Mouse (Mus musculus) myocyte (in vitro differentiated cells): ENCODE measurements at regions not wholly inside any gene's neighbourhood (a gene's known extent, or its start where the extent isn't known, plus 50 kb on each side); places are given as distances from the start of the nearest gene placed in this dataset.

ENCODE experiments used
- H3K27me3 ChIP-seq: one replicate; pipeline ENCODE4 v1.6.1; 2011; ENCODE audit not compliant: control insufficient read depth, insufficient read depth, insufficient read length
- H3K36me3 ChIP-seq: one replicate; pipeline ENCODE4 v1.6.1; 2011; ENCODE audit not compliant: control insufficient read depth, insufficient read depth
- H3K4me2 ChIP-seq: one replicate; pipeline ENCODE4 v1.6.1; 2011; ENCODE audit warnings: low read depth, control low read depth
- H3K4me3 ChIP-seq: one replicate; pipeline ENCODE4 v1.5.1; 2011; ENCODE audit warnings: mild to moderate bottlenecking, control low read depth, moderate library complexity
- H3K79me2 ChIP-seq: one replicate; pipeline ENCODE4 v1.6.1; 2011; ENCODE audit not compliant: control insufficient read depth, insufficient read depth
- H3ac ChIP-seq: one replicate; pipeline ENCODE4 v1.6.1; 2011; ENCODE audit not compliant: control insufficient read depth, insufficient read length
- CEBPB ChIP-seq: IDR thresholded peaks from 2 replicates; pipeline ENCODE4 v1.6.1; 2011; ENCODE audit warnings: mild to moderate bottlenecking, moderate library complexity; ENCODE audit not compliant: poor library complexity, insufficient read depth, severe bottlenecking
- E2F4 ChIP-seq: IDR thresholded peaks from one replicate; pipeline ENCODE4 v1.6.1; 2011; ENCODE audit warnings: mild to moderate bottlenecking, control low read depth, moderate library complexity; ENCODE audit not compliant: insufficient read depth
- MAX ChIP-seq: IDR thresholded peaks from one replicate; pipeline ENCODE4 v1.6.1; 2011; ENCODE audit warnings: low read depth, mild to moderate bottlenecking, control low read depth
- MYOD1 ChIP-seq, 3 experiments: IDR thresholded peaks; one replicate each; pipeline ENCODE4 v1.6.1; 2011; ENCODE audit warnings: control low read depth in 2 of 3, low read depth in 2 of 3, mild to moderate bottlenecking in 2 of 3, moderate library complexity in 1 of 3; ENCODE audit not compliant: insufficient read length in 2 of 3, control insufficient read depth in 1 of 3
- MYOG ChIP-seq, 3 experiments: IDR thresholded peaks; one replicate each; pipeline ENCODE4 v1.6.1; 2011; ENCODE audit warnings: control low read depth in 2 of 3, low read depth in 2 of 3, mild to moderate bottlenecking in 2 of 3; ENCODE audit not compliant: insufficient read length in 2 of 3, control insufficient read depth in 1 of 3, insufficient read depth in 1 of 3
- POLR2A ChIP-seq: IDR thresholded peaks from one replicate; pipeline ENCODE4 v1.6.1; 2011; ENCODE audit warnings: low read depth, mild to moderate bottlenecking, control low read depth, moderate library complexity; ENCODE audit not compliant: insufficient read length
- POLR2AphosphoS2 ChIP-seq: IDR thresholded peaks from one replicate; pipeline ENCODE4 v1.6.1; 2011; ENCODE audit warnings: low read depth, control low read depth; ENCODE audit not compliant: insufficient read length
- REST ChIP-seq: IDR thresholded peaks from one replicate; pipeline ENCODE4 v1.6.1; 2011; ENCODE audit warnings: mild to moderate bottlenecking, control low read depth, moderate library complexity; ENCODE audit not compliant: insufficient read depth, insufficient read length
- SRF ChIP-seq: IDR thresholded peaks from one replicate; pipeline ENCODE4 v1.6.1; 2011; ENCODE audit warnings: low read depth; ENCODE audit not compliant: control insufficient read depth, insufficient read length
- TCF12 ChIP-seq: IDR thresholded peaks from one replicate; pipeline ENCODE4 v1.6.1; 2011; ENCODE audit warnings: mild to moderate bottlenecking, control low read depth; ENCODE audit not compliant: poor library complexity, insufficient read depth, severe bottlenecking
- TCF3 ChIP-seq: IDR thresholded peaks from one replicate; pipeline ENCODE4 v1.6.1; 2011; ENCODE audit warnings: low read depth, control low read depth; ENCODE audit not compliant: insufficient read length
- USF1 ChIP-seq: IDR thresholded peaks from one replicate; pipeline ENCODE4 v1.6.1; 2011; ENCODE audit warnings: low read depth, mild to moderate bottlenecking, control low read depth, moderate library complexity

DNA sequence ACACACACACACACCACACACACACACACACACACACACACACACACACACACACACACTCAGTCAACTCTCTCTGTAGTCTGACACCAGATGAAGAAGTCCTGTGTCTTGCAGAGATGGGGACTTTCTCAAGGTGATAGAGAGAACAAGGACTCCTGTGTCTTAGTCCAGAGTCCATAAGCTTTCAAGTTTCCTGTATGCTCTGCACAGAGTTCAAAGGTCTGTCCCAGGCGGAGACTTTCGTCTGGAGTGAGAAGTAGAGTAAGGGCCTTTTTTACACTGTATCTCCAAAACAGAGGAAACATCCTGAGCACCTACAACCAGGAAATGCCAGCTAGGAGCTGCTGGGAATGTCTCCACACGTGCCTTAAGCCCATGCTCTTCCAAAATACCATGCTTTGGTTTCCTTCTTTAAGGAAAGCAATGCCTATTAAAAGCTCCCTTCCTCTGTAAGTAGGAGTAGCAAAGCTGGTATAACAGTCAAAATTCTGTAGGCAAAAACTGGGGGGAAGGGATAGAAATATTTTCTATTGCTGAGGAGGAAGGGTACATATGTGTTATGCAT lies 459.9 kb upstream of the Zmiz1 start:
- no peak for TF ChIP-seq E2F4
- TF ChIP-seq MYOG (IDR thresholded peaks at IDR 0.05; ENCODE audit: control insufficient read depth in 1 of 3, insufficient read depth in 1 of 3, insufficient read length in 2 of 3, low read depth in 2 of 3): no peak
- TF ChIP-seq TCF12: no peak
- TF ChIP-seq MYOD1 (IDR thresholded peaks at IDR 0.05; ENCODE audit: control insufficient read depth in 1 of 3, insufficient read length in 2 of 3, low read depth in 2 of 3): no peak
- TF ChIP-seq REST: no peak
- no peak for TF ChIP-seq CEBPB
- TF ChIP-seq MAX: no peak
- no peaks in the 10 kb centered on the region for H3K27me3 ChIP-seq
- H3K4me3 ChIP-seq: no peak overlapping the region
- no peak overlapping the region for H3K4me2 ChIP-seq
- H3K36me3 ChIP-seq: no peaks in the 10 kb centered on the region
- no peaks in the 10 kb centered on the region for H3K79me2 ChIP-seq
- H3ac ChIP-seq: no peak overlapping the region

DNA sequence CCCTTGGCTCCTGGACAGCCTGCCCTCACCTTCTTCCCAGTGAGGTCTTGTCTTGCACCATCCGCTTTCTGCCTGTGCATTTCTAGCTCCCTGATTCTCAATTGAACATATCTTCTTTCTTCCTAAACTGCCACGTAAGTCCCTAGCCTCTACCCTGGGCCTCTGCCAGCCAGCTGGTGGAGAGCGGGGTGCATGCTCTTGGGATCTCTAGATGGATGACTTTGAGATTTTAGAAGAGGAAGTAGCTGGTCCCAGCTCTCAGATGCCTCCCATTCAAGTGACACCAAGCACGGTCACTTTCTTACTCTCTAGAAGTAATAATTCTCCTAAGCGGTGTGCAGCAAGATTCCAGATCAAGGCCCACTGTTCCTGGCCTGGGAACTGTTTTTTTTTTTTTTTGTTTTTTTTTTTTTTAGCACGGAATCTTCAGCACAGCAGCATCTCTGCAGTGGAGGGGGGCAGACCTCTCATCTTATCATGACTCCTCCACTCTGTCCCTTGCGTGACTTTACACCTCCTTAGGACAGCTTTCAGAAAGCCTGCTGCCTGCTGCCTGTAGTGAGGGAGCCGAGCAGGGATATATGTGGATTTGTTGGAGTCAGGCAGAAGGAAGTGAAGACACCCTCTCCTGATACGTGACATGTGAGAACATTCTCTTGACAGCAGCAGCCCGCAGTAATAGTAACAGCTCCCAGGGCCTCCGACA lies 453.6 kb upstream of the Zmiz1 start:
- Histone ChIP-seq H3K79me2 (no peaks in the 10 kb centered on the region), H3ac (no peak overlapping the region), H3K27me3 (no peaks in the 10 kb centered on the region), H3K4me2 (no peak overlapping the region), H3K4me3 (no peak overlapping the region), H3K36me3 (no peaks in the 10 kb centered on the region)
- no peak for TF ChIP-seq MYOD1 (IDR thresholded peaks at IDR 0.05; ENCODE audit: control insufficient read depth in 1 of 3, insufficient read length in 2 of 3, low read depth in 2 of 3)
- TF ChIP-seq REST: no peak
- no peak for TF ChIP-seq TCF3
- TF ChIP-seq CEBPB: no peak
- no peak for TF ChIP-seq USF1
- no peak for TF ChIP-seq SRF
- no peak for TF ChIP-seq MAX
- TF ChIP-seq MYOG (IDR thresholded peaks at IDR 0.05; ENCODE audit: control insufficient read depth in 1 of 3, insufficient read depth in 1 of 3, insufficient read length in 2 of 3, low read depth in 2 of 3): no peak
- no peak for TF ChIP-seq TCF12
- no peak for TF ChIP-seq POLR2A
- TF ChIP-seq POLR2AphosphoS2: no peak
- TF ChIP-seq E2F4: no peak

DNA sequence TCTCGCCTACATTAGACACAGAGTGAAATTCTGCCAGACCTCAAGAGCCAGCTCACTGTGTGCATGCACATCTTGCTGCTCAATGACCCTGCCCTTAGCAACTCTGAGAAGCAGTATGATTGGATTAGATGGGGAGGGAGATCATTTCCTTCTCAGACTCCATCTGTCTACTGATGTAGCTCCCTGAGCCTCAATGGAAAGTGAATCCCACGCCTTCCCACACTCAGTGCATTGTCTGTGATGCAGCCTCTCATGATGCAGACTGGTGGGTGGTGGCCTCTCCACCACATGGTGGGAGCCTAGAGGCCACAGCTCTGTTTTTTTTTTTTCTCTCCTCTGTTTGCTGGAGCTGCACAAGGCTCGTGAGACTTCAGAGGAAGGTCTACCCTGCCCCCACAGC lies 447.1 kb upstream of the Zmiz1 start:
- Histone ChIP-seq H3K27me3 (no peaks in the 10 kb centered on the region), H3K36me3 (no peaks in the 10 kb centered on the region), H3K4me3 (no peak overlapping the region), H3K79me2 (no peaks in the 10 kb centered on the region), H3ac (no peak overlapping the region), H3K4me2 (no peak overlapping the region)
- TF ChIP-seq TCF3 (no peak), MYOD1 (IDR thresholded peaks at IDR 0.05; ENCODE audit: control insufficient read depth in 1 of 3, insufficient read length in 2 of 3, low read depth in 2 of 3) (no peak)

DNA sequence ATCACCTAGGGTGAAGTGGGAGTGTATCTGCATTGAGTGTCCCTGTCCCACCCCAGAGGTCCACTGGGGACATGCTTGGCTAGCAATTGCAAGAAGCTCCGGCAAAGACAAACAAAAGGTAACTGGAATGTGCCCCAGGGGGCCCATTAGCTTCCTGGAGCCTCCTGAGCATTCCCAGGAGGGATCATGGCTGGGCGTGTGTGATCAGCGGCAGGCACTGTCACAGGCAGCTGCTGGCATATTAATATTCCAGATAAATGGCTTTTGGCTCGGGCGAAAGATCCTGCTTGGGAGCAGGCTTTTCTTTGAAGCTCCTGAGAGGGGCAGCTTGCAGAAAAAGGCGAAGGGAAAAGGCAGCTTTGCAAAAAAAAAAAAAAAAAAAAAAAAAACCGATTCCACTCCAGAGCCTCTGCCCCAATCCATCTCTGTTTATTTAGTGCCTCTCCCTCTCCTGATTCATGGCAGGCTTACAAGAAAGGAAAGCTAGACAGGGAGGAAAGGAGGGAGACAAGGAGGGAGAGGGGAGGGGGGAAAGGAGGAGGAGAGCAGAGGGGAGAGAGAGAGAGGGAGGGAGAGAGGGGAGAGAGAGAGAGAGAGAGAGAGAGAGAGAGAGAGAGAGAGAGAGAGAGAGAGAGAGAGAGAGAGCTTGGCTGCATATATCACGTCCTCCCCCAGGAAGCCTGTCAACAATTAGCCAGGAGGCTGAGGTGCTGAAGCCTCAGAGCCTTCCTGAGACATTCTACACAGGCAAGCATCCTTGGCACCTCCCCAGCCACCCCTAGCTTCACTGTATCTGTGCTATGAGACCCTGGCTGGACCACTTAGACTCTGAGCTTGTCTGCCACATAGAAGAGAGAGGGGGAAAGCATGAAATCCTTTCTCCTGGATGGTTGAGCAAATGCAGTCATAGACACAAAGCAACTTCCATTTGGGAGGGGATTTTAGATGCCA lies 443.4 kb upstream of the Zmiz1 start:
- Histone ChIP-seq H3K79me2 (no peaks in the 10 kb centered on the region), H3K36me3 (no peaks in the 10 kb centered on the region), H3K4me3 (no peak overlapping the region), H3K27me3 (no peaks in the 10 kb centered on the region), H3K4me2 (peak overlapping the region; percentile 55), H3ac (no peak overlapping the region)
- peak in 1 of 3 experiments; percentile 45 for TF ChIP-seq MYOG (IDR thresholded peaks at IDR 0.05; ENCODE audit: control insufficient read depth in 1 of 3, insufficient read depth in 1 of 3, insufficient read length in 2 of 3, low read depth in 2 of 3)
- peak in 2 of 3 experiments; percentile 28 to 51 for TF ChIP-seq MYOD1 (IDR thresholded peaks at IDR 0.05; ENCODE audit: control insufficient read depth in 1 of 3, insufficient read length in 2 of 3, low read depth in 2 of 3)
- TF ChIP-seq SRF: no peak
- no peak for TF ChIP-seq CEBPB
- no peak for TF ChIP-seq TCF12
- no peak for TF ChIP-seq POLR2A
- TF ChIP-seq E2F4: no peak

DNA sequence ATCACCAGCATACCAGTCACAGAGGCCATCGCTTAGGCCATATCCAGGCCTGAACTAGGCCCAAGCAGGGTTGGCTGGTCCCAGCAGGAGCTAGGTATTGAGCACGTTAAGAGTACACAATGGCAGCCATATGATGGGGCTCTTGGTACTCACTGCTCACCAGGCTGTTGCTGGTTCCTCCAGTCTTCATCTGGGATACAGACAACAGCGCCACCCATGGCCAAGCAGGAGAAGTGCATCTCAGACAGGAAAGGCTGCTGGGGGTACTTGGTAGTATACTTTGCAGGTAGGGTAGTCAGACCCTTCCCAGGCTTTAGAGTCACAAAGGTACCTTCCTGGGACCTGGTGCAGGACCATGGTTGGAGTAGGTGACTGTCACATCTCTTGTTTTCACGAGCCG lies 441.1 kb upstream of the Zmiz1 start:
- no peaks in the 10 kb centered on the region for H3K27me3 ChIP-seq
- no peaks in the 10 kb centered on the region for H3K79me2 ChIP-seq
- no peak overlapping the region for H3ac ChIP-seq
- TF ChIP-seq POLR2A (no peak), E2F4 (no peak), CEBPB (no peak), POLR2AphosphoS2 (no peak), SRF (no peak), MYOG (IDR thresholded peaks at IDR 0.05; ENCODE audit: control insufficient read depth in 1 of 3, insufficient read depth in 1 of 3, insufficient read length in 2 of 3, low read depth in 2 of 3) (no peak), USF1 (no peak), TCF3 (no peak), REST (no peak), TCF12 (no peak), MAX (no peak), MYOD1 (IDR thresholded peaks at IDR 0.05; ENCODE audit: control insufficient read depth in 1 of 3, insufficient read length in 2 of 3, low read depth in 2 of 3) (no peak)
- H3K4me3 ChIP-seq: no peak overlapping the region
- no peaks in the 10 kb centered on the region for H3K36me3 ChIP-seq
- no peak overlapping the region for H3K4me2 ChIP-seq
